Mouse (Mus musculus) adrenal gland, adult 2 months (tissue): ENCODE measurements around the gene Apoc1. TPM values are rescaled to one million over a fixed set of nuclear protein-coding genes. Genes with fewer than 3 reads are reported as not detected.

Experiments used
- DNase-seq: peaks from one replicate; pipeline ENCODE4 v3.0.0; 2021
- polyA plus RNA-seq: library from polyadenylated mRNA; depleted of rRNA; stranded (reverse); fragments of >200 nt; gene quantifications from 2 replicates; pipeline ENCODE4 v1.2.3, GENCODE M21; 2012
- total RNA-seq, 2 experiments: library from RNA; stranded (reverse); gene quantifications; 2 replicates each; pipeline ENCODE4 v1.2.3; 2021

Gene Apoc1
- total and polyA plus RNA-seq, 3 experiments: 204 to 1,066 (median 212) TPM

- DNase-seq: no peak
Observed at GRCm38 (mm10) chr7:19685374-19685773, 7.1 kb downstream of the Apoc1 start.

- no peak for DNase-seq
Observed at GRCm38 (mm10) chr7:19683771-19684201, 8.7 kb downstream of the Apoc1 start.

DNA sequence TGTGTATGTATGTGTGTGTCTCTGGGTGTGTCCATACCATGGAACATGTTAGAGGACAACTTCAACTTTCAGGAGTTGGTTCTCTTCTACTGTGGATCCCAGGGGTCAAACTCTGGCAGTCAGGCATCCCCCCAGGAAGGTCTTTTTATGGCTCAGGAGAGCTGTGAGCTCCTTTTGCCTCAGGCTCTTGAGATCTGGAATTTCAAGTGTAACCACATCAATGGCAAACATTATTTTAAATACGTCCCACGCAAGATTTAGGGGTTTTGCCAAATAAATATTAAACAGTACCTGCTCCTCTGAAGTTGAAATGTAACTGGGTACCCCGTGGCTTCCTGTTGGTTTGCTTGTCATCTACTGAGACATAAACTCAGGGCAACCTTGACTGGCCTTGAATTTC is 9.5 kb downstream of the Apoc1 start:
- no peak for DNase-seq

DNA sequence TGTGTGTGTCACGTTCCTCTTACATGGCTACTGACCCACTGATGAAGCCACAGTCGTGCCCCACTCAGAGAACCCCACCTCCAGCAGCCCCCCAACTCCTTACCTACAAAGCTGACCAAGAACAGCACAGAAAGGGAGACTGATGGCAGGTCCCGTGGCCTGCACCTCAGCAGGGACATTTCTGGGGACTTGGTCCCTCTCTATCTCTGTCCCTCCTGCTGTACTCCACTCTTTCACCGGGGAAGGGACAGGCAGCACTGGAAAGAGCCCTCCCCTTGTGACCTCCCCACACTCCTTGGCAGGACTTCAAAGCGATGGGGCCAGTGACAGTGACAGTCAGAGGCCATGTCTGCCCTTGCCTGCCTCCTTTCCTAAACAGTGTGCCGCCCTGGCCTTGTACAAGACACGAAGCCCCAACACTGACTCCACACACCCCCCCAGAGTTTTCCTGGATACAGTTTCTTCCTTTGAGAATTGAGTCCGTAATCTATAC is 11.2 kb downstream of the Apoc1 start, which contains the start of the genes Gm44805 and Apoc4:
Gene Gm44805, minus strand, starts transcription at position 222 of the 493 bp plus-strand sequence.
Gene Apoc4, minus strand, starts transcription at position 278 of the 493 bp plus-strand sequence.
- peak; percentile 91 for DNase-seq

GRCm38 (mm10) chr7:19680702-19681101 is 11.8 kb downstream of the Apoc1 start:
- peak; percentile 74 for DNase-seq

DNA sequence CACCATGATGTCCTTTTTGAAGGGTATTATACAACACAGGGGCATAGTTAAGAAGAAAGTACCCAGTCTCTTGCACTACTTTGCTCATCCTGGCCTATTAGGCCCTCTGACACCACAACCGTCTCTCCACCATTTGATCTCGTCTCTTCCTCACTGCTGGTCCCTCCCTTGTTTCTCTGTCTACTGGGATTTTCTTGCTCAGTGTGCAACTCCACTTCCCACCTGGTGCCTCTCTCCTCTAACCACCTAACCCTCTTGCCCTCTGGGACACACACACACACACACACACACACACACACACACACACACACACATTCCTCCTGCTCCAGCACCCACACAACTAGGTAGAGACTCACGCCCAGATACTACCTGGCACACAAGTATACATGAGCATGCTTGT is 13.6 kb downstream of the Apoc1 start:
- DNase-seq: no peak

GRCm38 (mm10) chr7:19677872-19678271 is 14.6 kb downstream of the Apoc1 start, which contains the start of gene Apoc2:
Apoc2 (minus strand) TSS chr7:19677941.
- no peak for DNase-seq

- DNase-seq: no peak
Observed at GRCm38 (mm10) chr7:19676662-19677061, 15.8 kb downstream of the Apoc1 start.

- no peak for DNase-seq
Observed at GRCm38 (mm10) chr7:19675824-19676223, 16.6 kb downstream of the Apoc1 start.

- DNase-seq: no peak
Observed at GRCm38 (mm10) chr7:19673083-19673699, 19.3 kb downstream of the Apoc1 start.

DNA sequence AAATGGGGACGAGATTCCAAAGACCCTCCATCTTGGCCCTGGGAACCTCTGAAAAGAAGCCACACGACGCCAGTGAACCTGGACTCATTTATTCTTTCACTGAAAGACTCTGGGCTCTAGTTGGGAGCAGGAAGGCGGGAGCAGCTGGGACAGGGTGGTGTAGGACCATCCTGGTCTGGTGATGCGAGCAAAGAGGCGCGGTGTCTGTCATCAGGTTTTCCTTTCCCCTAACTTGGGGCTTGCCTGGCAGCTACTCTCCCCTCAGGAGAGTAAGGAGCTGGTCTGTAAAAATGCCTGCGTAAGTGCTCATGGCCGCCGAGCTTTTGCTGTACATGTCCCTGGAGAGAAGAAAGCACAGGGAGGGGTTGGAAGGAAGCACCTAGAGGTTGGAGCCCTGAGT is 20.9 kb downstream of the Apoc1 start:
- no peak for DNase-seq

DNA sequence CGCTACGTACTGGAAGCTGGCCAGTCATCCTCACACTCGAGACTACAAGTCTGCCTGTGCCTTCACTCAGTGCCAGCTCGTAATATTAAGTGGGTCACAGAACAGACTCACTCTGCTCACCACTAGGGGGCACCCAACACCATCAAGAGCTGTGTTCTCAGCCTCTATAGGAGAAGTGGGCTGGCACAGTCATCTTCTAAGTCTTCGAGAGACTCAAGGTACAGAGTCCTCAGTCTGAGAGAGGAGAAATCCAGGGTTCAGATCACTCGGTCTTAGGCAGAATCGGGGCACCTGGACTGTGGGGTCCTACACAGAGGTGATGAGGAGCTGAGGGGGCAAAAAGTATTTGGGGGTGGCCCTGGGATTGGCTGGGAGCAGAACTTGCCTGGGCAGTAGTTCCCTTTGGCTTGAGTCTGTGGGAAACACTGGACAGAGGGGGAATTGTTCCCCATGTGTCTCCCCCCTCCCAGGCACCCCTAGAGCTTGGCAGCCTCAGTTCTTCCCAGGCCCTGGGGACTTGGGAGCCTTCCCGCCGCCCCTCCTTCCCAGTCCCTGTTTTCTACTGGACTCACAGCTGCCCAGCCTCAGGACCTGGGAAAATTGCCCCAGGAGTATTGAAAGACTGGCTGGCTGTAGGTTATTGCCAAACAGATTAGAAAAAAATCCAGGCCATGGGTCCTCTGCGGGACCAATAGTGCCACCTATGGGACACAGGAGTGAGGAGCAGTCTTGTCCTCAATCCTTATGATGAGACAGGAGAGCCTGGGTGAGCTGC is 23.3 kb downstream of the Apoc1 start:
- DNase-seq: peak; percentile 93

DNA sequence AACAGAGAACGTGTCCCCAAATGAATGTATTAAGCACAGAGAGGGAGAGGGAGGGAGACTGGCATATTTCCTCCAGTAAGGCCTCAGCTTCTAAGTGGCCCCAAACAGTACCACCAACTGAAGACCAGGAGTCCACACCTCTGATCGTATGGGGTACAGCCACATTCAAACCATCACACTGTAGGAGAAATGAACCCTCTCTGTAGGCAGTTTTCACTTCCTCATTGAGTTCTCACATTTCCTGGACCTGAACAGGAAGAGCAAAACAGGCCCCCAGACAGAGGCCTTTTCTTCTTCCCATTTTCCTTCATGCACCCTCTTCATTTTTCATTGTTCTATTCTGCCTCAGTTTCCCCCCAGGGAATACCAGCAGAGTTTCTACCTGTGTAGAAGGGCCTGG is 25.0 kb downstream of the Apoc1 start:
- DNase-seq: no peak

DNA sequence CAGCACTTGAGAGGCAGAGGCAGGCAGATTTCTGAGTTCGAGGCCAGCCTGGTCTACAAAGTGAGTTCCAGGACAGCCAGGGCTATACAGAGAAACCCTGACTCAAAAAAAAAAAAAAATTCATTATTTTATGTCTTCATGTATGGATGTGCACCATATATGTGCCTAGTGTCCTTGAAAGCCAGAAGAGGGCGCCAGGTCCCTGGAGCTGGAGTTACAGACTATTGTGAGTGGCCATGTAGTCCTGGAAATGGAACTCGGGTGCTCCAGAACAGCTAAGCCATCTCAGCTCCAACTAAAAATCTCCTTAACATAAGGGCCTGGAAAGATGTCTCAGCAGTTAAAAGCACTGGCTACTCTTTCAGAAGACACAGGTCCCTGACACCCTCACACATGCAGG is 25.7 kb downstream of the Apoc1 start:
- no peak for DNase-seq

- peak; percentile 98 for DNase-seq
Observed at GRCm38 (mm10) chr7:19664955-19665841, 27.3 kb downstream of the Apoc1 start, which contains the start of gene Clptm1. Clptm1 (minus strand) TSS chr7:19665033.

GRCm38 (mm10) chr7:19664455-19664954 is 28.0 kb downstream of the Apoc1 start:
- no peak for DNase-seq

DNA sequence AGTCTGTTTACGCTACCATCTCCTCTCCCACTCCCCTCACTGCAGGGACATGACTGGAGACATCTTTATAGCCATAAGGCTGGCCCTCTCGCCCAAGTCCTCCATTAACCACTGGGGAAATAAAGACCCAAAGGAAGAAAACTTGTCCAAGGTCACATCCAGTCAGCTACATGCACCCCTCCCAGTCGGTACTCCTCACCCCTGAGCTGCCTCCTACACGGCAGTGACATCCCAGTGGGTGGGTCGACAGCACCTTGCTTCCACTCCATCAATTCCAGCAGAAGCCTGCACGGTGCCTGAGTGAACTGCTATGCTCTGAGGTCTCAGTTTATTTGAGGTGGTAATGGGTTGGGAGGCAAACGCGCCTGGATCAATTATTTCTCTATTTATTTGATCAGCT is 28.5 kb downstream of the Apoc1 start:
- DNase-seq: no peak

DNA sequence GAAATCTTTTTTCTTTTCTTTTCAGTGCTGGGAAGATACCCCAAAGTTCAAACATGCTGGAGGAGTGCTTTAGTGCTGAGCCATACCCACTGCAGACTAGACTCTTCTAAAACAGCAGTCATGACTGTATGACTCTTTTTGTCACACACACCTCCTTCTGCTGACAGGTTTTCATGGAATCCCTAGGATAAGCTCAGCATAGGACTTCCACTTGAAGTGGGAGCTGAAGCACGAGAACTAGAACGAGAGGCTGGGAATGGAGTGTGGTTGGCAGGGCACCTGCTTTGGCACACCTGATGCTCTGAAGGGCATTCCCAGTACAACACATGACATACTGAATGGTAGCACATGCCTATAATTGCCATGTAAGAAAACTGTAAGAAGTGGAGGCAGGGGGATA is 39.8 kb downstream of the Apoc1 start:
- DNase-seq: no peak

- no peak for DNase-seq
Observed at GRCm38 (mm10) chr7:19651063-19651786, 41.2 kb downstream of the Apoc1 start.

- DNase-seq: no peak
Observed at GRCm38 (mm10) chr7:19641223-19641622, 51.2 kb downstream of the Apoc1 start.
